ENCODE assay signal across 22 mouse cellular contexts in the genomic region with DNA sequence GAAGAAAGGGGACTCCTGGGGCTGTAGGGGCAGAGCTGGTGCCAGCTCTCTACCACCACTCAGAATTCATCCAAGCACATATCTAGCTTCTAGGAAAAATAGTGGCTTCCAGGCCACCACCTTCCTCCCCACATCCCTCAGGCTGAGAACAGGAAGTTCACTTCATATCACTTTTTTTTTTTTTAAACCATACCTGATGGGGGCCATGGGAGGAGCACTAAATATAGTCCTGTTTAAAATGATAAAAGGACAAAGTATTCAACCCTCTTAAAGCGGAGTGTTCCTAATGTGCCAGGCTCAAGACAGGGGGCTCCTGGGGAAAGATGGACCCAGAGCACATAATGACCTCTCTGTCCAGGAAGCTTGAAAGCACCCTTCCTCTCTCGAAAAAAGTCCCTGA.
A peak's percentile ranks its signal among the peaks of the same experiment; 100 is the strongest.
DNase-seq lines count a peak whose midpoint lies in the region; ATAC-seq and TF ChIP-seq lines count a peak whose summit lies in the region.
"Had no signal": no experiment of that assay in that cellular context is flagged by ENCODE, and none has a peak within 500 bp of the region (broad histone marks: within the 10 kb centered on the region; RNA-seq: fewer than 3 reads in every experiment).

No protein-coding gene starts in this region.

- no peak for TF ChIP-seq CTCF in layer of hippocampus, adult 2 months (conservative IDR thresholded peaks at IDR 0.05)
- TF ChIP-seq CTCF in liver, postnatal 0 days (IDR thresholded peaks at IDR 0.05; ENCODE audit: low read depth) = no peak
- TF ChIP-seq CTCF in MEL (IDR thresholded peaks at IDR 0.05 in 2 of 3, conservative IDR thresholded peaks at IDR 0.05 in 1 of 3; ENCODE audit: control insufficient read depth in 1 of 3, insufficient read depth in 1 of 3, low read depth in 2 of 3, low read length in 3 of 3, poor library complexity in 1 of 3, severe bottlenecking in 1 of 3) = no peak

- H3K4me3 ChIP-seq in layer of hippocampus, adult 2 months = no peak overlapping the region
- H3K4me3 ChIP-seq in liver, embryonic 12.5 days = no peak overlapping the region
- no peak overlapping the region for H3K4me3 ChIP-seq in liver, postnatal 0 days (ENCODE audit: low read depth, low read length)
- H3K4me3 ChIP-seq in MEL (ENCODE audit: control insufficient read depth in 1 of 2, insufficient read depth in 1 of 2, low read depth in 2 of 2, low read length in 2 of 2) = no peak overlapping the region

- no peak for TF ChIP-seq RAD21 in MEL (IDR thresholded peaks at IDR 0.05; ENCODE audit: low read depth, low read length)

- H3K79me2 ChIP-seq in MEL (ENCODE audit: control insufficient read depth, insufficient read depth, low read length, poor library complexity) = no peaks in the 10 kb centered on the region; the same call in 1 of the 2 replicates

- TF ChIP-seq EP300 in liver, postnatal 0 days (IDR thresholded peaks at IDR 0.05; ENCODE audit: low read depth) = no peak
- TF ChIP-seq EP300 in MEL (IDR thresholded peaks at IDR 0.05; ENCODE audit: low read depth in 1 of 2, low read length in 2 of 2) = peak in 1 of 2 experiments; percentile 56; a peak in 2 of 4 replicates

- H3K4me1 ChIP-seq in liver, embryonic 12.5 days = peaks cover 69% of the 10 kb centered on the region
- H3K4me1 ChIP-seq in liver, postnatal 0 days (ENCODE audit: insufficient read depth) = peaks cover 24% of the 10 kb centered on the region
- peaks cover 18 to 37% of the 10 kb centered on the region in 2 experiments for H3K4me1 ChIP-seq in MEL (ENCODE audit: control insufficient read depth in 1 of 2, insufficient read depth in 2 of 2, low read length in 2 of 2)

- H3K36me3 ChIP-seq in liver, embryonic 12.5 days = peaks cover 96% of the 10 kb centered on the region
- H3K36me3 ChIP-seq in liver, postnatal 0 days (replicated peaks; ENCODE audit: insufficient read depth, low read length) = peaks cover 71% of the 10 kb centered on the region
- H3K36me3 ChIP-seq in MEL (ENCODE audit: control insufficient read depth in 1 of 2, insufficient read depth in 2 of 2, low read length in 2 of 2) = peaks cover 0 to 36% of the 10 kb centered on the region in 2 experiments; a peak in 2 of 4 replicates

- no peak for TF ChIP-seq POLR2A in MEL (IDR thresholded peaks at IDR 0.05; ENCODE audit: control insufficient read depth in 1 of 2, insufficient read depth in 1 of 2, low read depth in 1 of 2, low read length in 2 of 2, poor library complexity in 1 of 2)

- H3K9me3 ChIP-seq in liver, embryonic 12.5 days (replicated peaks) = no peaks in the 10 kb centered on the region
- no peaks in the 10 kb centered on the region for H3K9me3 ChIP-seq in liver, postnatal 0 days (ENCODE audit: low read length)
- no peaks in the 10 kb centered on the region for H3K9me3 ChIP-seq in MEL (replicated peaks; ENCODE audit: insufficient read depth, low read length)
- H3K9me3 ChIP-seq: G1E had no signal

- H3K9ac ChIP-seq in liver, embryonic 12.5 days = no peak overlapping the region
- no peak overlapping the region for H3K9ac ChIP-seq in liver, postnatal 0 days (replicated peaks)
- H3K9ac ChIP-seq in MEL (ENCODE audit: control insufficient read depth, low read depth, low read length, poor library complexity, severe bottlenecking) = no peak overlapping the region

- peak overlapping the region; percentile 76; the same call in 1 of the 2 replicates for H3K27ac ChIP-seq in layer of hippocampus, adult 2 months
- H3K27ac ChIP-seq in liver, embryonic 12.5 days = 0 out of 2 replicates have a peak overlapping the region, but pooled peaks have one; percentile 20
- no peak overlapping the region for H3K27ac ChIP-seq in liver, postnatal 0 days (ENCODE audit: low read depth)
- peak overlapping the region; percentile 26; the same call in 1 of the 2 replicates for H3K27ac ChIP-seq in MEL (ENCODE audit: control insufficient read depth, low read depth, low read length)

- ATAC-seq in liver, embryonic 12.5 days = no peak
- ATAC-seq in liver, postnatal 0 days = no peak
- ATAC-seq: activated CD4-positive, CD25-positive, alpha-beta regulatory T cell, adult 4 months; CD4-positive, CD25-positive, alpha-beta regulatory T cell, adult 4 months; Patski had no signal

- H3K27me3 ChIP-seq in liver, embryonic 12.5 days (replicated peaks) = no peaks in the 10 kb centered on the region
- H3K27me3 ChIP-seq in liver, postnatal 0 days (ENCODE audit: insufficient read depth, low read length) = no peaks in the 10 kb centered on the region
- H3K27me3 ChIP-seq in MEL (ENCODE audit: control insufficient read depth in 1 of 2, insufficient read depth in 2 of 2, low read length in 2 of 2) = no peaks in the 10 kb centered on the region
- H3K27me3 ChIP-seq: CH12.LX, Patski had no signal

- WGBS in liver, embryonic 12.5 days (ENCODE audit: insufficient replicate concordance) = 82% methylated on average over 2 of the region's 2 CpGs
- 82% methylated on average over 2 of the region's 2 CpGs for WGBS in liver, postnatal 0 days (ENCODE audit: insufficient replicate concordance)

- DNase-seq in layer of hippocampus, adult 2 months (ENCODE audit: low spot score in 2 of 2) = no peak
- DNase-seq in layer of hippocampus, postnatal 25 days (ENCODE audit: extremely low spot score in 1 of 2, low spot score in 1 of 2) = no peak
- no peak for DNase-seq in liver, postnatal 0 days
- DNase-seq in MEL (ENCODE audit: low read depth, low spot score) = no peak
- no peak for DNase-seq in urinary bladder, postnatal 14 days (ENCODE audit: low spot score)
- DNase-seq: adrenal gland, adult 2 months; adrenal gland, adult 8-10 months; adrenal gland, postnatal 10 days; adrenal gland, postnatal 14 days; adrenal gland, postnatal 25 days; adrenal gland, postnatal 36 days; B cell, adult 2 months; cerebellum, adult 11 months; cerebellum, adult 11-12 months; cerebellum, adult 18-20 months; cerebellum, adult 2 months had no signal

- no peak overlapping the region for H3K4me2 ChIP-seq in liver, embryonic 12.5 days
- no peak overlapping the region for H3K4me2 ChIP-seq in liver, postnatal 0 days (ENCODE audit: low read depth, low read length)

TF ChIP-seq in MEL, 35 proteins besides CTCF, POLR2A, EP300 and RAD21:
- no peak for TF ChIP-seq NELFE (IDR thresholded peaks at IDR 0.05; ENCODE audit: low read depth, low read length)
- TF ChIP-seq CHD1 (IDR thresholded peaks at IDR 0.05; ENCODE audit: low read depth, low read length) = no peak
- no peak for TF ChIP-seq UBTF (IDR thresholded peaks at IDR 0.05; ENCODE audit: borderline replicate concordance, insufficient read depth, low read depth, low read length)
- TF ChIP-seq CHD2 (IDR thresholded peaks at IDR 0.05; ENCODE audit: low read length) = no peak
- no peak for TF ChIP-seq ZMIZ1 (IDR thresholded peaks at IDR 0.05; ENCODE audit: low read depth, low read length)
- TF ChIP-seq ETS1 (IDR thresholded peaks at IDR 0.05; ENCODE audit: low read depth, low read length) = no peak
- no peak for TF ChIP-seq MAX (IDR thresholded peaks at IDR 0.05; ENCODE audit: low read length)
- no peak for TF ChIP-seq SMC3 (IDR thresholded peaks at IDR 0.05; ENCODE audit: low read depth, low read length)
- no peak for TF ChIP-seq MYB (IDR thresholded peaks at IDR 0.05; ENCODE audit: low read depth, low read length)
- peak; percentile 27; the same call in 1 of the 2 replicates for TF ChIP-seq MEF2A (IDR thresholded peaks at IDR 0.05; ENCODE audit: extremely low read depth, insufficient replicate concordance, low read depth, low read length, poor library complexity, severe bottlenecking)
- peak; percentile 90 for TF ChIP-seq ZNF384 (IDR thresholded peaks at IDR 0.05; ENCODE audit: low read depth, low read length)
- no peak for TF ChIP-seq ELF1 (IDR thresholded peaks at IDR 0.05; ENCODE audit: low read depth, low read length)
- peak; percentile 72 for TF ChIP-seq MAZ (IDR thresholded peaks at IDR 0.05; ENCODE audit: low read depth, low read length)
